ENCODE assay signal across 25 mouse cellular contexts in the genomic region with DNA sequence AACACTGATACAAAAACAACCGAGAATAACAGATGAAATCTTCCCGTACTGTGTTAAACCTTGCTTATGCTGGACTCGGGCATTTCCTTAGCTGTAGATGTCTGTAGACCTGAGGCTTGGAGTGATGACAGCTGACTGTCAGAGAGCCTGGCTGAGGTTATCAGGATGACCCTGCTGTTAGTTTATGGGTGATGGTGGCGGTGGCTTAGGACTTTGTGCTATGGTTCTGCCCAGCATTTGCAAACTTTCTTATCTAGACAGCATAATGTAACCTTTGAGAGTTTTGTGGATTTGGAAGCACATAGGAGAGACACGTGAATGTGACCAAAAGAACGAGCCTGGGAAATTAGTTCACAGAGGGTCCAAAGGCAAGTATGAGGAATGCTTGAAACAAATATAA.
DNase-seq lines count a peak whose midpoint lies in the region; ATAC-seq and TF ChIP-seq lines count a peak whose summit lies in the region.
"Had no signal": no experiment of that assay in that cellular context is flagged by ENCODE, and none has a peak within 500 bp of the region (broad histone marks: within the 10 kb centered on the region; RNA-seq: fewer than 3 reads in every experiment).

No protein-coding gene starts in this region.

- H3K79me2 ChIP-seq in liver, adult 2 months (ENCODE audit: control insufficient read depth, insufficient read depth, low read length) = no peaks in the 10 kb centered on the region

- no peak for ATAC-seq in heart, embryonic 13.5 days (ENCODE audit: extremely low read depth, insufficient number of reproducible peaks, low FRiP score, low TSS enrichment)
- peak; percentile 94 for ATAC-seq in intestine, postnatal 0 days
- ATAC-seq in liver, postnatal 0 days = peak; percentile 89
- ATAC-seq: forebrain, embryonic 13.5 days; midbrain, embryonic 13.5 days had no signal

- intact Hi-C loops in heart, postnatal 25 days (cut with DNase I) = no loop called here

- peak overlapping the region; percentile 8; the same call in 1 of the 2 replicates for H3K27ac ChIP-seq in heart, embryonic 13.5 days (replicated peaks)
- H3K27ac ChIP-seq in intestine, postnatal 0 days (ENCODE audit: low read depth, low read length) = no peak overlapping the region
- H3K27ac ChIP-seq in liver, adult 2 months (replicated peaks; ENCODE audit: insufficient read depth, low read depth, low read length) = peak overlapping the region; percentile 62; the same call in 1 of the 2 replicates
- H3K27ac ChIP-seq in liver, postnatal 0 days (ENCODE audit: low read depth) = peak overlapping the region; percentile 64
- H3K27ac ChIP-seq: forebrain, embryonic 13.5 days; hindbrain, embryonic 15.5 days; midbrain, embryonic 13.5 days; neural tube, embryonic 13.5 days had no signal

- TF ChIP-seq POLR2A in liver, adult 2 months (IDR thresholded peaks at IDR 0.05; ENCODE audit: extremely low read depth, insufficient read depth, low read length) = no peak

- peaks cover 3% of the 10 kb centered on the region; the same call in 1 of the 2 replicates for H3K27me3 ChIP-seq in heart, embryonic 13.5 days (replicated peaks)
- no peaks in the 10 kb centered on the region for H3K27me3 ChIP-seq in intestine, postnatal 0 days (replicated peaks; ENCODE audit: control insufficient read depth, insufficient read depth, low read length)
- H3K27me3 ChIP-seq in liver, adult 2 months (ENCODE audit: control insufficient read depth, insufficient read depth, low read length) = no peaks in the 10 kb centered on the region
- no peaks in the 10 kb centered on the region for H3K27me3 ChIP-seq in liver, postnatal 0 days (ENCODE audit: insufficient read depth, low read length)
- H3K27me3 ChIP-seq: forebrain, embryonic 13.5 days; hindbrain, embryonic 15.5 days; neural tube, embryonic 13.5 days had no signal

- H3K4me2 ChIP-seq in heart, embryonic 13.5 days = no peak overlapping the region
- no peak overlapping the region for H3K4me2 ChIP-seq in intestine, postnatal 0 days (replicated peaks; ENCODE audit: low read depth)
- H3K4me2 ChIP-seq in liver, postnatal 0 days (ENCODE audit: low read depth, low read length) = no peak overlapping the region
- H3K4me2 ChIP-seq: forebrain, embryonic 13.5 days; hindbrain, embryonic 15.5 days; midbrain, embryonic 13.5 days; neural tube, embryonic 13.5 days had no signal

- H3K9ac ChIP-seq in heart, embryonic 13.5 days = no peak overlapping the region
- no peak overlapping the region for H3K9ac ChIP-seq in intestine, postnatal 0 days (ENCODE audit: low read depth, low read length)
- H3K9ac ChIP-seq in liver, adult 2 months (ENCODE audit: low read depth, low read length) = no peak overlapping the region
- H3K9ac ChIP-seq in liver, postnatal 0 days (replicated peaks) = no peak overlapping the region
- H3K9ac ChIP-seq: forebrain, embryonic 13.5 days; hindbrain, embryonic 15.5 days; midbrain, embryonic 13.5 days; neural tube, embryonic 13.5 days had no signal

- H3K4me1 ChIP-seq in heart, embryonic 13.5 days = peaks cover 24% of the 10 kb centered on the region
- peaks cover 6% of the 10 kb centered on the region for H3K4me1 ChIP-seq in intestine, postnatal 0 days (replicated peaks; ENCODE audit: control insufficient read depth, insufficient read depth, low read length)
- peaks cover 19% of the 10 kb centered on the region for H3K4me1 ChIP-seq in liver, adult 2 months (ENCODE audit: control insufficient read depth, insufficient read depth, low read length)
- H3K4me1 ChIP-seq in liver, postnatal 0 days (ENCODE audit: insufficient read depth) = peaks cover 19% of the 10 kb centered on the region

- no peak for DNase-seq in heart, postnatal 25 days (ENCODE audit: low spot score)
- DNase-seq in liver, adult 2 months (ENCODE audit: extremely low read depth, low read depth, low spot score) = peak; percentile 99
- DNase-seq in liver, postnatal 0 days = no peak
- DNase-seq in spleen, adult 12 weeks (ENCODE audit: low spot score) = no peak
- no peak for DNase-seq in T-cell, adult 2 months (ENCODE audit: low spot score)
- DNase-seq: adrenal gland, postnatal 36 days; B cell, adult 2 months; cerebellum, adult 11-12 months; cerebellum, postnatal 36 days; gastrocnemius, postnatal 10 days; heart, adult 18-20 months; heart, postnatal 4 days; kidney, adult 2 months; kidney, postnatal 14 days; layer of hippocampus, postnatal 36 days; lung, postnatal 10 days; spleen, adult 18-20 months; thymus, adult 18-20 months had no signal

- WGBS in heart, embryonic 13.5 days = 24% methylated on average over 6 of the region's 6 CpGs
- WGBS in intestine, postnatal 0 days = 37% methylated on average over 6 of the region's 6 CpGs
- 22% methylated on average over 6 of the region's 6 CpGs for WGBS in liver, adult 2 months
- 50% methylated on average over 6 of the region's 6 CpGs for WGBS in liver, postnatal 0 days (ENCODE audit: insufficient replicate concordance)

- peak; percentile 54; the same call in 1 of the 2 replicates for TF ChIP-seq EP300 in liver, postnatal 0 days (IDR thresholded peaks at IDR 0.05; ENCODE audit: low read depth)

- no peak for TF ChIP-seq CTCF in intestine, postnatal 0 days (IDR thresholded peaks at IDR 0.05; ENCODE audit: low read depth)
- no peak for TF ChIP-seq CTCF in liver, adult 2 months (IDR thresholded peaks at IDR 0.05; ENCODE audit: low read depth, low read length)
- TF ChIP-seq CTCF in liver, postnatal 0 days (IDR thresholded peaks at IDR 0.05; ENCODE audit: low read depth) = no peak

- H3K9me3 ChIP-seq in heart, embryonic 13.5 days = no peaks in the 10 kb centered on the region
- H3K9me3 ChIP-seq in intestine, postnatal 0 days (ENCODE audit: control insufficient read depth) = no peaks in the 10 kb centered on the region
- H3K9me3 ChIP-seq in liver, postnatal 0 days (ENCODE audit: low read length) = no peaks in the 10 kb centered on the region
- H3K9me3 ChIP-seq: forebrain, embryonic 13.5 days; hindbrain, embryonic 15.5 days; midbrain, embryonic 13.5 days; neural tube, embryonic 13.5 days had no signal

- H3K4me3 ChIP-seq in heart, embryonic 13.5 days = no peak overlapping the region
- no peak overlapping the region for H3K4me3 ChIP-seq in intestine, postnatal 0 days (ENCODE audit: low read depth, low read length)
- H3K4me3 ChIP-seq in liver, adult 2 months (ENCODE audit: insufficient read depth, low read depth, low read length) = no peak overlapping the region
- H3K4me3 ChIP-seq in liver, postnatal 0 days (ENCODE audit: low read depth, low read length) = no peak overlapping the region
- H3K4me3 ChIP-seq: forebrain, embryonic 13.5 days; hindbrain, embryonic 15.5 days; layer of hippocampus, adult 2 months; midbrain, embryonic 13.5 days; neural tube, embryonic 13.5 days had no signal

- H3K36me3 ChIP-seq in heart, embryonic 13.5 days = no peaks in the 10 kb centered on the region
- no peaks in the 10 kb centered on the region for H3K36me3 ChIP-seq in intestine, postnatal 0 days (ENCODE audit: control insufficient read depth, insufficient read depth)
- H3K36me3 ChIP-seq in liver, adult 2 months (ENCODE audit: control insufficient read depth, insufficient read depth, low read length) = no peaks in the 10 kb centered on the region
- H3K36me3 ChIP-seq in liver, postnatal 0 days (replicated peaks; ENCODE audit: insufficient read depth, low read length) = no peaks in the 10 kb centered on the region
- H3K36me3 ChIP-seq: hindbrain, embryonic 15.5 days; midbrain, embryonic 13.5 days; neural tube, embryonic 13.5 days had no signal
